Mouse (Mus musculus): ENCODE results near the gene Golga5.
"Not testable (repeated sequence)": the region's sequence is repeated elsewhere in the genome, so short reads cannot be mapped to it uniquely, and the experiment has no call there.

The Golga5 gene

DNA sequence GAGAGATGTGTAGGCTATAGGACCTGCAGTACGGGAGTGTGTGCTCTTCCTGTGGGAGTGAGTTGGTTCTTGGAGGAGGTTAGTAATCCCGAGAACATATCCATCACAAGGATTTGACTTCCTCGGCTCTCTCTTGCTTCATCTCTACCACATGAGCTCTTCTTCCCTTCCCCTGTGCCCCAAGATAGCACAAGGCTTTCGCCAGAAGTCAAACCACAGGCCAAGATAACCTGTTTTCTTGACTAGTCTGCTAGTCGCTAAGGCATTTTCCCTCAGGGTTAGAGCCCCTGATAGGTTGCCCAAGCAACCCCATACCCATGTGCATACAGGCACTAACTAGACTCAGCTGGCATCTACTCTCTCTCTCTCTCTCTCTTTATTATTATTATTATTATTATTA is 25.3 kb upstream of the Golga5 start:
- DNase-seq (ENCODE audit: low read depth in 1 of 2, low spot score in 2 of 2): no peak

DNA sequence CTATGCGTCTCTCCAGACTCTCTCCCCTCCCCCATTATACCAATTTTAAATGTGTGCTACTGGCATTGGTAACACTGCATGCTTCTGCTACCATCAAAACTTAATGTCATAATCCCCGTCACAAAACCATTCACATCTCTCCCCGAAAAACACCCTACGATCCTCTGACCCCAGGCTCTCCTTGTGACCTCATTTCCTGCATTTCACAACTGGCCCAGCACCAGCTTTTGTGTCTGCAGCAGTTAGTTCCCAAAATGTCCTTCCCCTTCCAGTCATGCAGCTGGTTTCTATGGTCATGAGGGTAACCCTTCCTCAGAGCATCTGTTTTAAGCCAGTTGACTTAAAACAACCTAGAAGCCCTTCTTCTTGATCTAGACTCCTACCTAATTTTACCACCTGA is 23.5 kb upstream of the Golga5 start:
- DNase-seq (ENCODE audit: low read depth in 1 of 2, low spot score in 2 of 2): peak; percentile 79 to 83

- no peak for DNase-seq (ENCODE audit: low read depth in 1 of 2, low spot score in 2 of 2)
These were observed 18.5 kb upstream of the Golga5 start for GRCm38 (mm10) chr12:102450437-102450836.

- DNase-seq (ENCODE audit: low read depth in 1 of 2, low spot score in 2 of 2): peak; percentile 45 to 49
These were observed 17.6 kb upstream of the Golga5 start for GRCm38 (mm10) chr12:102451126-102451851.

DNA sequence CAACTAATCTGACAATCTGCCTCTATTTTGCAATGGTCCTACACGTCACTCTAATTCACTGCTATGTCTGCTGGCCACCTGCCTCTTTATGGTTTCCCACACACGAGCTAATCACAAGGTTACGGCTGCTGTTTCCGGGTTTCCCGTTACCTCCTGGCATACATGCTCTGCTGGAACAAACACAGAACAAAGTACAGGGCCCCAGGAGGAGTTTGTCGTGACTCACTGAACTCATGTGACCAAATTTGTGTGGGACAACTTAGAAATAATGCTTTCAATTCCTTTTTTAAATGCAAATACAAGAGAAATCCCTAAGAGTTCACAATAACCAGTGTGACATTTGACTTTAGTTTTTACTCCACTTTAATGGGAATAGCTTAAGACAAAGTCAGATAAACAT is 15.4 kb upstream of the Golga5 start:
- DNase-seq (ENCODE audit: low read depth in 1 of 2, low spot score in 2 of 2): peak; percentile 65 to 74

GRCm38 (mm10) chr12:102456467-102457193 is 12.3 kb upstream of the Golga5 start:
- DNase-seq (ENCODE audit: low read depth in 1 of 2, low spot score in 2 of 2): no peak

DNA sequence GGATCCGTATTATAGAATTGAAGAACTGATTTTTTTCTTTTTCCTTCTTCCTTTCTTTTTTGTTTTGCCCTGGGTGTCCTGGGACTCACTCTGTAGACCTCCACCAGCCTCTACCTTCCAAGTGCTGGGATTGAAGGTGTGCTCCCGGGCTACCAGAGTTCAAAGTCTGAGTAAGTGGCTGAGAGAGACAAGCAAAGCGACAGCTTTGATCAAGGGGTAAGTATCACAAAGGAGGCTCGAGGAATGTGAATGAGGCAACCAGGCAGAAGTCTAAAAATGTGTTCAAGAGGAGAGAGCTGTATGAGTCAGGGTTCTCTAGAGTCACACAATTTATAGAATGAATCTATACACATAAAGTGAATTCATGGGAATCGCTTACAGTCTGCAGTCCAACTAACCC is 8.9 kb upstream of the Golga5 start:
- no peak for DNase-seq (ENCODE audit: low read depth in 1 of 2, low spot score in 2 of 2)

- DNase-seq (ENCODE audit: low read depth in 1 of 2, low spot score in 2 of 2): no peak
These were observed 7.8 kb upstream of the Golga5 start for GRCm38 (mm10) chr12:102461177-102461576.

DNA sequence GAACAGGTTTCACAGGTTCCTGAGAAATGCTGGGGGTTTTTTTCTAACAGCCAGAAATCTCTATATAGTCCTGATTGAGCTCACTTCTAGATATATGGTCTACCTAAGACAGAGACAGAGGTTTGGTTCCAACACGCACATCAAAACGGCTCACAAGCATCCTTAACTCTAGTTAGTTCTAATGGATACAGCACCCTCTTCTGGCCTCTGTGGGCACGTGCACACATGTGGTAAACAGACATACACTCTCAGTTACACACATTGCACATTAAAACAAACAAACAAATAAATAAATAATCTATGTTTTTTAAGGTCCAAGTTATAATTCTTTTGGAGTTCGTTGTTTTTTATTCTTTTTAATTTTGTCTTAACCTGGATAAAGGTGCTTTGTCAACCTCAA is 4.3 kb upstream of the Golga5 start:
- no peak for DNase-seq (ENCODE audit: low read depth in 1 of 2, low spot score in 2 of 2)

DNA sequence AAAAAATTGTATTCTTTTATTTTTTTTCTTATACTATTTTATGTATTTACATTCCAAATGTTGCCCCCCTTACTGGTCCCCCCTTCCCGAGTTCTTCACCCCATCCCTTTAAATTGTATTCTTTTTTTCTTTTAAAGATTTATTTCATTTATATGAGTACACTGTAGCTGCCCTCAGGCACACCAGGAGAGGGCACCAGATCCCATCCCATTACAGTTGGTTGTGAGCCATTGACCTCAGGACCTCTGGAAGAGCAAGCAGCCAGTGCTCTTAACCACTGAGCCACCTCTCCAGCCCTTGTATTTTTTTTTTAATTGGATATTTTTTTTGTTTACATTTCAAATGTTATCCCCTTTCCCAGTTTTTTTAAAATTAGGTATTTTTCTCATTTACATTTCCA is 799 bp upstream of the Golga5 start:
- no peak for DNase-seq (ENCODE audit: low read depth in 1 of 2, low spot score in 2 of 2)

GRCm38 (mm10) chr12:102474411-102474810 is 5.5 kb downstream of the Golga5 start:
- no peak for DNase-seq (ENCODE audit: low read depth in 1 of 2, low spot score in 2 of 2)

- no peak for DNase-seq (ENCODE audit: low read depth in 1 of 2, low spot score in 2 of 2)
These were observed 11.5 kb downstream of the Golga5 start for GRCm38 (mm10) chr12:102480481-102480880.

GRCm38 (mm10) chr12:102484946-102485345 is 16.0 kb downstream of the Golga5 start:
- DNase-seq (ENCODE audit: low read depth in 1 of 2, low spot score in 2 of 2): no peak

DNA sequence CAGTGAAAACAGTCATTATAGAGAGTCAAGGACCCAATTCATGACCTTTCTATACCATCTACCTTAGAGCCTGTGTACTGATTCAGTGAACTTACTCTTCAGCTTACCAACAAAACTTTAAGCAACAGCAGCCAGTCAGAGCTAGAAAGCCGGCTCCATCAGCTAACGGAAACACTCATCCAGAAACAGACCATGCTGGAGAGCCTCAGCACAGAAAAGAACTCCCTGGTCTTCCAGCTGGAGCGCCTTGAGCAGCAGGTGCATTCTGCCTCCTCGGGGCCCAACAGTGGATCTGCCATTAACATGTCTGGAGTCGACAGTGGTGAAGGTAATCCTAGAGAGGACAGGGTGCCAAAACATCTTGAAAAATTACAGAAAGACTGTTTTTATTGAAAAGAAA is 23.0 kb downstream of the Golga5 start:
- no peak for DNase-seq (ENCODE audit: low read depth in 1 of 2, low spot score in 2 of 2)

- not testable (repeated sequence) for DNase-seq (ENCODE audit: low read depth in 1 of 2, low spot score in 2 of 2)
These were observed 26.8 kb downstream of the Golga5 start for GRCm38 (mm10) chr12:102495754-102496153.

GRCm38 (mm10) chr12:102497905-102498304 is 29.0 kb downstream of the Golga5 start:
- no peak for DNase-seq (ENCODE audit: low read depth in 1 of 2, low spot score in 2 of 2)

DNA sequence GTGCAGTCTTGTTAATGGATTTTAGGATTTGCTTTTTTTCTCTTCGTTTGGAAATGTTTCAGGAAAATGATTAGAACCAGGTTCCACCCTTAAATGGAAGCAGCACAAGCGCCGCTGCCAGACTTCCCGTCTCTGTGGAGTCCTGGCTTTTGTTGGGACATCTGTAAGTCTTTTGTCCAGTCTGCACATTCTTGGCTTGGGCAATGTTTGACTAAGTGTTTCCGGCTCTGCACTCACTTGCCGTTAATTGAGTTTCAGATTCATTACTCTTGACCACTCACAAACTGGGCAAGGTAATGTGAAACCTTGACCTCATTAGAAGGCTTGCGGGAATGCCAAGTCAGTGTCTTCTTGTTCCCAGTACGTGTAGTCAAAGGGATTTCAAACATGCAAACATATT is 29.8 kb downstream of the Golga5 start:
- DNase-seq (ENCODE audit: low read depth in 1 of 2, low spot score in 2 of 2): no peak

DNA sequence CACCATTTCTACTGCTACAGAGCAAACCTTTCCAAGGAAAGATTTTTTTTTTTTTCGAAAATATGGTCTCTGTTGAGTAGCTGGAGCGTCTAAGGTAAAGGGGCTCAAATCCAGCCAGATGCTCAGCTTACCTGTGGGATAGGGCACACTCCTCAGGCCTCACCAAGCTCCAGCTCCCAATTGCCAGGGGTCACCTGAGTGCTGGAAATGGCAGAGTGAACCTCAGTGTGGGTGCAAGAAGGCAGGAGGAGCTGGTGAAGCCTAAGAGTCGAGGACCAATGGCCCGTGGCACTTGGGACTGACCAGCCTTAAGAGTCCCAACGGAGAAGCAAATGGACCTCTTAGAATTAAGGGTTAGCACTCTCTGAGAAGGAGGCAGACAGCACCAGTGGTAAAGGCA is 30.3 kb downstream of the Golga5 start:
- no peak for DNase-seq (ENCODE audit: low read depth in 1 of 2, low spot score in 2 of 2)

- DNase-seq (ENCODE audit: low read depth in 1 of 2, low spot score in 2 of 2): no peak
These were observed 30.8 kb downstream of the Golga5 start for GRCm38 (mm10) chr12:102499723-102500122.

GRCm38 (mm10) chr12:102501038-102501437 is 32.1 kb downstream of the Golga5 start:
- no peak for DNase-seq (ENCODE audit: low read depth in 1 of 2, low spot score in 2 of 2)

DNA sequence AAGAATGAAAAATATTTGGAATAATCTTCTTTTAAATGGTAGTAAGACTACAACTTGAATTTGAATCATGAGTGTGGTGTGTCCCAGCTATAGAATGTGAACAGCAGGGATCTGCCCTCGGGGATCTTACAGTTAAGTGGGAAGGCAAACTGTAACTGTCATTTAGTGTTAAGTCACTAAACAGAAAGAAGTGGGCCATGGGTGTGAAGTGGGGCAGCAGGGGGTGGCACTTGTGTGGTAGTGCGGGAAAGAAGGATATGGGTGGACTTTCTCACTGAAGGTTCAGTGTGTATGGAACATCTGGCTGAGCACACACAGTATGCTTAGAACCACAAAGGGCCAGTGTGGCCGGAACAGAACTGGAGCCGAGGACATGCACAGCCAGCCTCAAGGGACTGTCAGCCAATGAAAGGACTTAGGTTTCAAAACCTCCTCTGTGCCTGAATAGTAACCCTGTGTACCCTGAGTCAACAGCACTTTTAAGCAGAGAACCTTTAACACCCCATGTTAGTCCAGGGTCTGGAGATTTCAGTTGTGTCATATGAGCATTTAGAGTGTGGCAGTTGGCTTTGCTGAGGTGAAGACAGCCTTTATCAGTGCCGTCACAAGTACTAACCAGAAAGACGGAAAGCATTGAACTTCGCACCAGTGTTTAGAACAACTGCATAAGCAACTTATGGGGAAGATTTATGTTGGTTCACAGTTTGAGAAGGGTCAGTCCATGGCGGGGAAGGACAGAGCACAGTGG is 33.1 kb downstream of the Golga5 start:
- DNase-seq (ENCODE audit: low read depth in 1 of 2, low spot score in 2 of 2): no peak

GRCm38 (mm10) chr12:102505131-102505713 is 36.3 kb downstream of the Golga5 start:
- no peak for DNase-seq (ENCODE audit: low read depth in 1 of 2, low spot score in 2 of 2)

All from monocyte, adult 2 months (primary cell).